Mouse (Mus musculus): ENCODE results near the gene Zdhhc18.

Zdhhc18 gene

GRCm38 (mm10) chr4:133601721-133602218 lies 48.2 kb downstream of the Zdhhc18 start, which contains the start of gene Sfn:
Sfn (minus strand) TSS chr4:133602168.
- peak; percentile 83 to 85 for DNase-seq

- no peak for DNase-seq
These were observed 49.6 kb downstream of the Zdhhc18 start for GRCm38 (mm10) chr4:133600306-133600705.

DNA sequence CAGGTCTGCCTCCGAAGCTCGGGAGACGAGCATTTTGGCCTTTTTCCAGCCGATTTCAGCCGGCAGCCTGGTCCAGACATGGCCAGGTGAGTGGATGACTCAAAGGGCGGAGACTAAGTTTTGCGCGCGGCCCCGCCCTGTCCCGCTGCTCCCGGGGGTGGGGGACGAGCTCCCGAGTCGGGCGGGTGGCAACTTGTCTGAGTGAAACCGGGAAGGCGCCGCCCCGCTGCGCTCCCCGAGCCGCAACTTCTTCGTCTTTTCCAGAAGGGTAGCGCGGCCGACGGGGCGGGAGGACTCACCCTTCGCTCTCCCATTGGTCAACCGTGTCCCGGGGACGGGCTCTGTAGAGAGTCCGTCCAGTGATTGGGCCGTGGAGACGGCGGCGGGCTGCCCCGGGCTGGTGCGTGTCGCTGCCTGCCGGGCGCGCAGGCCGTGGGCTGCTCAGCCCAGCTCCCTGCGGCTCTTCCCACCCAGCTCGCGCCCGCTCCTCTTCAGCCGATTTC lies 50.3 kb downstream of the Zdhhc18 start:
- peak; percentile 83 to 84 for DNase-seq

- no peak for DNase-seq
These were observed 50.8 kb downstream of the Zdhhc18 start for GRCm38 (mm10) chr4:133599116-133599515.

DNA sequence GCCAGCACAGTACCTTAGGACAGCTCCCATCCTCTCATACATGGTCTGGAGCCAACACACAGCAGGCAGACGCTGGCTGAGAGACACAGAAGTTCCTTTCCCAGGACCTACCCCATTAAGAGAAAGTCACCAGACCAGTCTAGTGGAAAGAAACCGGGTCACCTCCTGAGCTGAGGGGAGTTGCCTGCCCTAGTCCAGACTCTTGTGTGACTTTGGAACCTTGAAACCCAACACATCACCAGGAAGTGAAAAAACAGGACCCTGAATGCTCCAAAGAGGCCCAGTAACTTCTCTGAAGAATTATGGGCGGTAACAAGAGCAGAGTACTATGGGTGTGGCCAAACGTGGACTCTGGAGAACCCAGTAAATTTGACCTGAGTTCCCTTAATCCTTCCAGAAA lies 51.3 kb downstream of the Zdhhc18 start:
- no peak for DNase-seq

- DNase-seq, result peak in 1 of 2 experiments; percentile 30
These were observed 53.9 kb downstream of the Zdhhc18 start for GRCm38 (mm10) chr4:133596084-133596483.

- DNase-seq, result peak in 1 of 2 experiments; percentile 44
These were observed 54.4 kb downstream of the Zdhhc18 start for GRCm38 (mm10) chr4:133595538-133595937.

DNA sequence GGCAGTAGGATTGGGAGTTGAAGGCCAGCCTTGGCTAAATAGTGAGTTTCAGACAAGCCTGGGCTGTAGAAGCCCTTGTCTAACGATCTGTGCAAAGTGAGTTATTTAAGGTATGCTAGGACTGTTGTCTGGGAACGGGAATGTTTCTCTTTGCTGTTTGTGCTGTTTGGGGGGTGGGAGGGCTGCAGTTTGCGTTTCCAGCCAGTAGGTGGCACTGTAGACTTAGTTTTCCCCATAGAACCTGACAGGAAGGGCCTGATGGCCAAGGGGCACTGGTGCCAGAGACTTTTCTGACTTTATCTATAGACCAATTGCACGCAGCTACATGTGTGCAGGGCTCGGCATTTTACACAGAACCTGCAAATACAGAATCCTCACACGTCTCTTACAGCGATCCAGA lies 57.4 kb downstream of the Zdhhc18 start:
- peak; percentile 83 to 84 for DNase-seq

DNA sequence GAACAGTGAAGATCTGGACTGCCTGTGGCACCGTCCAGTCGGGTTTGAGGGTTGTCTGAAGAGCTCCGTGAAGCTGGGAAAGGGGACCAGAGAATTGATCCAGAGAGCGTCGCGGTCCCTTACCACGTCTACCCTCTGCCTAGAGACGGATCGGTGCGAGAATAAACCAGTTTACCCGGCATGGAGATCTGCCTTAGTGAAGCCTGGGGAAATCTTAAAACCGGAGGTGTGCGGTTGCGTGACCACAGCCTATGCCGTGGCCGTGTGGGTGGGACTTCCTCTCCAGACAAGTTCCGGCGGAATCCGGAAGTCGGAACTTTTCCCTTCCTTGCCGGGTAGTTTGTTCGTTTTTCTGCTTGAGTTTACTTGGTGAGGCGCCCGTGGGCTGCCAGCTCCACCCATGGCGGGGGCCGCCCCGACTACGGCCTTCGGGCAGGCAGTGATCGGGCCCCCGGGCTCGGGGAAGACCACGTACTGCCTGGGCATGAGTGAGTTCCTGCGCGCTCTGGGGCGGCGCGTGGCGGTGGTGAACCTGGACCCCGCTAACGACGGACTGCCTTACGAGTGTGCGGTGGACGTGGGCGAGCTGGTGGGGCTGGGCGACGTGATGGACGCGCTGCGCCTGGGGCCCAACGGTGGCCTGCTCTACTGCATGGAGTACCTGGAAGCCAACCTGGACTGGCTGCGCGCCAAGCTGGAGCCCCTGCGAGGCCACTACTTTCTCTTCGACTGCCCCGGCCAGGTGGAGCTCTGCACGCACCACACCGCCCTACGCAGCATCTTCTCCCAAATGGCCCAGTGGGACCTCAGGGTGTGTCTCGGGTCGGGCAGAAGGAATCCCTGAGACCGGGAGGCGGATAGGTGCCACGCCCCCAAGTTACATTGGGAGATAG lies 65.6 kb downstream of the Zdhhc18 start, which contains the start of gene Gpn2:
Gene Gpn2, plus strand, starts transcription at position 304 of the 893 bp plus-strand sequence.
- peak; percentile 88 to 90 for DNase-seq

- DNase-seq, result no peak
These were observed 66.3 kb downstream of the Zdhhc18 start for GRCm38 (mm10) chr4:133583690-133584058.

DNA sequence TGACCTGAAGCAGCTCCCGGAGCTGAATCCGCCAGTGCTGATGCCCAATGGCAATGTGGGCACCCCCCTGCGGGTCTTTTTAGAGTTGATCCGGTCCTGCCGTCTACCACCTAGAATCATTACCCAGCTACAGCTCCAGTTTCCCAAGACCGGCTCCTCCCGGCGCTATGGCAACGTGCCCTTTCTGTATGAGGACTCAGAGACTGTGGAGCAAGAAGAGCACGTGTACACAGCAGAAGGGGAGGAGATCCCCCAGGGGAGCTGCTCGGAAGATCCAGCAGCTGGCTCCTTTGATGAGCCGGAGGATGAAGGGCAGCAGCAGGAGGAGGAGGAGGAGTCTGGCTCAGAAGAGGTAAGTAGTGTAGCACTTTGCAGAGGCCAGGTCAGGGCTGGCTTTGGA lies 72.0 kb downstream of the Zdhhc18 start:
- DNase-seq, result no peak

DNA sequence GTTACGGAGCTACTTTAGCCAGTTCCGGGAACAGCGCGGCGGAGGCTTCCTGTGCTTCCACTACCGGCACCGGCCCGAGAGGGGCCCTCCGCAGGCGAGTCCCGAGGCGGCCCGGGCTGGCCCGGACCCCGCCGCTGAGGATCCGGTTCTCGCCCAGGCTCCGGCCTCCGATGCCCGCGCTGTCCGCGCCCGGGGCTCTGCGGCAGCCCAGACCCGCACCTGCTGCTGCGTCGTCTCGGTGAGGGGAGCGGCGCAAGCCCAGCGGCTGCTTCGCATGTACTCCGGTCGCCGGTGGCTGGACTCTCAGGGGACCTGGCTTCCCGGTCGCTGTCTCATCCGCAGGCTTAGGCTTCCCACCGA lies 75.1 kb downstream of the Zdhhc18 start:
- DNase-seq, result no peak

DNA sequence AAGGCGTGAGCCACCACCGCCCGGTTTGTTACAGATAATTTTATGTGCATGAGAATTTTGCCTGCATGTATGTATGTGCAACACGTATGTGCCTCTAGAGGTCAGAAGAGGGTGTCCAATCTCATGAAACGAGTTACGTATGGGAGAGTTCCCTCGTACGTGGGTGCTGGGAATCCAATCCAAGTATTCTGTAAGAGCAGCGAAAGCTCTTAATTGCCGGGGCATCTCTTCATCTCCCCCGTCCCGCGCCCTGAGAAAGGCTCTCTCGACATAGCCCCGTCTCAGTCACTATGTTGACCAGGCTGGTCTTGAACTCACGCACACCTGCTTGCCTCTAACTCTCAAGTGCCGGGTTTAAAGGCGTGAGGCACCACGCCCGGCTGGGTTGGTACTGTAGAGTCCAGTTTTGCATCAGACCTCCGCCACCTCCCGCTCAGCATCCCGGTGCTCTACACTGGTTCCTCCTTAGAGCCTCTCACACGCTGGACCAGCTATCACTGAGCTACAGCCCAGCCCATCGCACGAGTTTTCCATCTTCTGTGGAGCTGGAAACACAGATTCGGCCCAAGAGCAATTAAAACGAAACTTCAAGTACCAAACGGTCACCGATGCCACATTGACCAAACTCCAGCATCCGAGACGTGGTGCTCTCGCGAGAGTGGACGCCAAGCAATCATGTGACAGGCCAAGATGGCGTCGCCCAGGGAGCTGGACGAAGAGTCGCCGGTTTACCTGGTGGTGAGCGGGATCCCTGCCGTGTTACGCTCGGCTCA lies 75.7 kb downstream of the Zdhhc18 start, which contains the start of gene Gpatch3:
Gene Gpatch3, plus strand, starts transcription at position 676 of the 773 bp plus-strand sequence.
- DNase-seq, result peak; percentile 88 to 89

GRCm38 (mm10) chr4:133570066-133570466 lies 79.9 kb downstream of the Zdhhc18 start:
- DNase-seq, result no peak

GRCm38 (mm10) chr4:133569291-133570065 lies 80.5 kb downstream of the Zdhhc18 start:
- DNase-seq, result no peak

- DNase-seq, result no peak
These were observed 82.7 kb downstream of the Zdhhc18 start for GRCm38 (mm10) chr4:133567251-133567650.

DNA sequence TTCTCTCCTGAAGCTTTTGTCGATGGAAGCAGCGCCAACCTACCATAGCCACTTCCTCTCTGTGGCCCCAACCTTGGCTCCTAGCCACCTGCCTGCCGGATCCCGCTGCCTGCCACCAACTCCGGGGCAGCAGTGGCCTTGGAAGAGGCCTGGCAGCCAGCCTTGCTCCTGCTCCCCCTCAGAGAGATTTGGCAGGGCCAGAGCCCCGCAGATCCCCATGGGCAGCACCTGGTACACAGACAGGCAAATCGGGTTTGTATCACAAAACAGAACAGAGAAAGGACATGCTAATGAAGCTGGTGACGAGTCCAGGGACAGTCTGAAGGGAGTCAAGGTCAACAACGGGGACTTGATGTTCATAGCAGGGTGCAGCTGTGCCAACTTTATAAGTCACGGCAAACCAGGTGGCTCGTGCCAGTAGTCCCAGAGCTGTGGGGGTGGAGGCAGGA lies 86.8 kb downstream of the Zdhhc18 start:
- no peak for DNase-seq

- no peak for DNase-seq
These were observed 88.3 kb downstream of the Zdhhc18 start for GRCm38 (mm10) chr4:133561622-133562021.

- DNase-seq, result no peak
These were observed 90.1 kb downstream of the Zdhhc18 start for GRCm38 (mm10) chr4:133559846-133560245.

- no peak for DNase-seq
These were observed 92.8 kb downstream of the Zdhhc18 start for GRCm38 (mm10) chr4:133557041-133557717.
